Mouse (Mus musculus): ENCODE data around the gene Wdr46. TPM values are rescaled to one million over a fixed set of nuclear protein-coding genes. Genes with fewer than 3 reads are reported as not detected.

The Wdr46 gene
- polyA plus RNA-seq, 1 experiment = 14.9 TPM

DNA sequence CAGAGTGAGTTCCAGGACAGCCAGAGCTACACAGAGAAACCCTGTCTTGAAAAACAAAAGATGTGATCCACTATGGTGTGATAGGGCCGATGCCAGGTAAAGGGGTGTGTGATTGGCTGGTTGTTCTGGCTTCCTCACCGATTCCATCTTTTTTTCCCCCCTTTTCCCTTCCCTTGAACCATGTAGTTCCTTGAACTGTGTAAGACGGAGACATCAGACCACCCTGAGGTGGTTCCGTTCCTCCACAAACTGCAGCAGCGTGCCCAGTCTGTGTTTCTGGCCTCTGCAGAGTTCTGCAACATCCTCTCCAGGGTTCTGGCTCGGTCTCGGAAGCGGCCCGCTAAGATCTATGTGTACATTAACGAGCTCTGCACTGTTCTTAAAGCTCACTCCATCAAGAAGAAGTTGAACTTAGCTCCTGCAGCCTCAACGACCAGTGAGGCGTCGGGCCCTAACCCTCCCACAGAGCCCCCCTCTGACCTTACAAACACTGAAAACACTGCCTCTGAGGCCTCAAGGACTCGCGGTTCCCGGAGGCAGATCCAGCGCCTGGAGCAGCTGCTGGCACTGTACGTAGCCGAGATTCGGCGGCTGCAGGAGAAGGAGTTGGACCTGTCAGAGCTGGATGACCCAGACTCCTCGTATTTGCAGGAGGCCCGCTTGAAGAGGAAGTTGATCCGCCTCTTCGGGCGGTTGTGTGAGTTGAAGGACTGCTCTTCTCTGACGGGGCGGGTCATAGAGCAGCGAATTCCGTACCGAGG, 29.2 kb upstream of the Wdr46 start:
- no peak for DNase-seq (ENCODE audit: low read depth)

DNA sequence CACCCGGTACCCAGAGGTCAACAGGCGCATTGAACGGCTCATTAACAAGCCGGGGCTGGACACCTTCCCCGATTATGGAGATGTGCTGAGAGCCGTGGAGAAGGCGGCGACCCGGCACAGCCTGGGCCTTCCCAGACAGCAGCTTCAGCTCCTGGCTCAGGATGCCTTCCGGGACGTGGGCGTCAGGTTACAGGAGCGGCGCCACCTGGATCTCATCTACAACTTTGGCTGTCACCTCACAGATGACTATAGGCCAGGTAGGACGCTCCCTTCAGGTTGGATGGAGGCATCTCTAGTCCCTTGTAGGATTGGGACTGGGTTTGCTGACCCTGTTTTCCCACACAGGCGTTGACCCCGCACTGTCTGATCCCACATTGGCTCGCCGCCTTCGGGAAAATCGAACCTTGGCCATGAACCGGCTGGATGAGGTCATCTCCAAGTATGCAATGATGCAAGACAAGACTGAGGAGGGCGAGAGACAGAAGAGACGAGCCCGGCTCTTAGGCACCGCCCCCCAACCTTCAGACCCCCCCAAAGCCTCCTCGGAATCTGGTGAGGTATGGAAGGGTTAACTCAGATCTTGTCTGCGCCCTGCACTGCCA, 28.5 kb upstream of the Wdr46 start:
- DNase-seq (ENCODE audit: low read depth) = no peak

DNA sequence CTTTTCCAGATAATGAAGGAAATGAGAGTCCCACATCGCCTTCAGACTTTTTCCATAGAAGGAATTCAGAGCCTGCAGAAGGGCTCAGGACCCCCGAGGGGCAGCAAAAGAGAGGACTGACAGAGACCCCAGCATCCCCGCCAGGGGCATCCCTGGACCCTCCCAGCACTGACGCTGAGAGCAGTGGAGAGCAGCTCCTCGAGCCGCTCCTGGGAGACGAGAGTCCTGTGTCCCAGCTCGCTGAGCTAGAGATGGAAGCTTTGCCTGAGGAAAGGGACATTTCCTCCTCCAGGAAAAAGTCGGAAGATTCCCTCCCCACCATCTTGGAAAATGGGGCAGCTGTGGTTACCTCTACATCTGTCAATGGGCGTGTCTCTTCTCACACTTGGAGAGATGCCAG, 27.2 kb upstream of the Wdr46 start:
- no peak for DNase-seq (ENCODE audit: low read depth)

DNA sequence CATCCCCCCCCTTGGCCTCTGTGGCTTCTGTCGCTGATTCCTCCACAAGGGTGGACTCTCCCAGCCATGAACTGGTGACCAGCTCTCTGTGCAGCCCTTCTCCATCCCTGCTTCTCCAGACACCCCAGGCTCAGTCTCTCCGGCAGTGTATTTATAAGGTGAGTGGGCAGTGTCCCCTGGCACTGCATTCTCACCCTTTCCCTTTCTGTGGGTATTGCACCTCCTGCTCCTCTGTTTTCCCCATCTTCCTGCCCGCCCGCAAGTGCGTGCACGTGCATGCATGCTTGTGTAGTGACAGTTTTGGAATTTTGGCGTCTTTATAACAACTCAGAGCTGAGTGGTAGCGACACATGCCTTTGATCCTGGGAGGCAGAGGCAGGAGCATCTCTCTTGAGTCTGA, 26.6 kb upstream of the Wdr46 start:
- no peak for DNase-seq (ENCODE audit: low read depth)

DNA sequence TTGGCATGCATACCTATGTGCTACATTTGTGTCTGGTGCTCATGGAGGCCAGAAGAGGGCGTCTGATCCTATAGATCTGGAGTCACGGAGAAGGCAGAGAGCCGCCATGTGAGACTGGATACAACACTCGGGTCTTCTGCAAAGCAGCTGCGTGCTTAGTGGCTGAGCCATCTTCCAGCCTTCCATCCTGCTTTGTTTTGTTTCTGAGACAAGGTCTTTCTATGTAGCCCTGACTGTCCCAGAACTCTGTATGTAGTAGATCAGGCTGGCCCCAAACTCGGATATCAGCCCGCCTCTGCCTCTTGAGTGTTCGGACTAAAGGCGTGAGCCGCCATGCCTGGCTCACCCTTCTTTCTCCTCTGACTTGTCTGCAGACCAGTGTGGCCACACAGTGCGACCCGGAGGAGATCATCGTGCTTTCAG, 25.5 kb upstream of the Wdr46 start:
- DNase-seq (ENCODE audit: low read depth) = no peak

DNA sequence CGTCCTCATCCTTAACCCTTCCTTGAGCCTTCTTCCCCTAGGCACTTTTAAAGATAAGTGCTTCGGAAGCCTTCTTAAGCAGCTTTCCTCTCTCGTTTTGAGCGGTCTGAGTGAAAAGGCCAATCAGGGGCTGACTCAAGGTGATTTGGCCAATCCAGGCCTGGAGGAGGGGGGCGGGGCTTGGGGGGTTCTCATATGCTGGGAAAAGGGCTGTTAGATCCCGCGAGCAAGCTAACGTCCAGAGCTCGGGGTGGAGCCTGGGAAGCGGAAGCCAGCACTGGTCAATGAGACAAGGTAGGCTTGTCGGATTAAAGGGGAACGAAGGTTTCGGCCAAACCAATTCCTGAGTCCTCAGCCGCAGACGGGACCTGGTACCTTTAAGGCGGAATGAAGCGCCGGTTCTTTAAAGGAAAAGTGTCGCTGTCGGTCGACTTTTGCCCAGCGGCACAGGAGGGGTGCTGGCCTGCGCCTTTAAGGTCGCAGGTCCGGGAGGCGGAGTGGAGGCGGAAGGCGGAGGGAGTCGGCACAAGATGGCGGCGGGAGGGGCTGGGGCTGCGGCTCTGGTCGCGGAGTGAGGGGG, 24.7 kb upstream of the Wdr46 start, which contains the start of the genes Tapbp and Zbtb22:
Gene Tapbp (plus strand): TSS at position 229 of the 580 bp plus-strand sequence.
Gene Zbtb22 (plus strand): TSS at position 234 of the 580 bp plus-strand sequence.
- DNase-seq (ENCODE audit: low read depth) = peak; percentile 91

DNA sequence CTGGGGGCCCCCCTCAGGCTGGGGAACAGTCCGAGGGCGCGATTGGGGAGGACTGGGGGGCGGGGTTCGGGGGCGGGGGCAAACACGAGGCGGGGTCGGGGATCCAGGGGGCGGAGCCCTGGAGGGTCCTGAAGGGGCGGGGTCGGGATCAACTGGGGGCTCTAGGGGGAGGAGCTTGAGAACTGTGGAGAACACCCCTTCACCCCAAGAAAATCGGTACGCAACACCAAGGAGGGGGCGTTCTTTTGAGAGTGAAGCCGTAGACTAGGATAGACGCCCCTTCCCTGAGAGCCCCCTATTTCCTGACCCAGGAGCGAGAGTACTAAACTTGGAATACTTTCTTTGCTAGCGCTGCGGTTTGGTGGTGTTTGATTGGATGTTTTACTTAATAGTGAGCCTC, 24.2 kb upstream of the Wdr46 start:
- no peak for DNase-seq (ENCODE audit: low read depth)

DNA sequence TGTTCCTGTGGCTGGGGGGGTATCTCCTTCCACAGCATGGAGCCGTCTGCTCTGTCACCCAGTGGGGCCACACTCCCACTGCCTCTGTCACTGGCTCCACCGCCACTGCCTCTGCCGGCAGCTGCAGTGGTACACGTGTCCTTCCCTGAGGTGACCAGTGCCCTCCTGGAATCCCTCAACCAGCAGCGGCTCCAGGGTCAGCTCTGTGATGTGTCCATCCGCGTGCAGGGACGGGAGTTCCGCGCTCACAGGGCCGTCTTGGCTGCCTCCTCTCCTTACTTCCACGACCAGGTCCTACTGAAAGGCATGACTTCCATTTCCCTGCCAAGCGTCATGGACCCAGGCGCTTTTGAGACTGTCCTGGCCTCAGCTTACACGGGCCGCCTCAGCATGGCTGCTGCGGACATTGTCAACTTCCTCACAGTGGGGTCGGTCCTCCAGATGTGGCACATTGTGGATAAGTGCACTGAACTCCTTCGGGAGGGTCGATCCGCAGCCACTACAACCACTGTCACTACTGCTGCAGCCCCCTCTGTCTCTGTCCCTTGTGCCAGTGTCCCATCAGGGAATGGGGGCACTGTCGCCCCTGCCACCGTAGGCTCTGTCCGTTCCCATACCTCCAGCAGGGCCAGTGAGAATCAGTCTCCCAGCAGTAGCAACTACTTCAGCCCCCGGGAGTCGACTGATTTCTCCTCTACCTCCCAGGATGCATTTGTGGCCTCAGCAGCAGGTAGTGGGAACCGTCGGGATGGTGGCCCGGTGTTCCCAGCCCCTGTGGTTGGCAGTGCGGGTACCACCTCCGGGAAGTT, 23.4 kb upstream of the Wdr46 start:
- DNase-seq (ENCODE audit: low read depth) = no peak

DNA sequence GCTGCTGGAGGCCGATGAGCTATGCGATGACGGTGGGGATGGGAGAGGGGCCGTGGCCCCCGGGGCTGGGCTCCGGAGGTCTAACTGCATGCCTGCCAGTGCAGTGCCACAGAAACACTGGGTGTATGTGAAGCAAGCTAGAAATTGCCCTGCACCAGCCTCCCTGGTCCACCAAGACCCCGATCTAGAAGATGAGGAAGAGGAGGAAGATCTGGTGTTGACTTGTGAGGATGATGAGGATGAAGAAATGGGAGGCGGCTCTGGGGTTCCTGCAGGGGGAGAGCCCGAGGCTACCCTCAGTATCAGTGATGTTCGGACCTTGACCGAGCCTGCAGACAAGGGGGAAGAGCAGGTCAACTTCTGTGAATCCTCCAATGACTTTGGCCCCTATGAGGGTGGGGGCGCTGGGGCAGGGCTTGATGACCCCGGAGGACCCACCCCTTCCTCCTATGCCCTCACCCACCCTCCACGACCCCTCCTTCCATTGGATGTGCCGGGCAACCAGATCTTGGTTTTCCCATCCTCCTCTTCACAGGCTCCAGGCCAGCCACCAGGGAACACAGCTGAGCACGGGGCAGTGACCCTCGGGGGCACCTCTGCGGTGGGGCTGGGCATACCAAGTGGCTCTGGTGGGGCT, 22.7 kb upstream of the Wdr46 start:
- no peak for DNase-seq (ENCODE audit: low read depth)

DNA sequence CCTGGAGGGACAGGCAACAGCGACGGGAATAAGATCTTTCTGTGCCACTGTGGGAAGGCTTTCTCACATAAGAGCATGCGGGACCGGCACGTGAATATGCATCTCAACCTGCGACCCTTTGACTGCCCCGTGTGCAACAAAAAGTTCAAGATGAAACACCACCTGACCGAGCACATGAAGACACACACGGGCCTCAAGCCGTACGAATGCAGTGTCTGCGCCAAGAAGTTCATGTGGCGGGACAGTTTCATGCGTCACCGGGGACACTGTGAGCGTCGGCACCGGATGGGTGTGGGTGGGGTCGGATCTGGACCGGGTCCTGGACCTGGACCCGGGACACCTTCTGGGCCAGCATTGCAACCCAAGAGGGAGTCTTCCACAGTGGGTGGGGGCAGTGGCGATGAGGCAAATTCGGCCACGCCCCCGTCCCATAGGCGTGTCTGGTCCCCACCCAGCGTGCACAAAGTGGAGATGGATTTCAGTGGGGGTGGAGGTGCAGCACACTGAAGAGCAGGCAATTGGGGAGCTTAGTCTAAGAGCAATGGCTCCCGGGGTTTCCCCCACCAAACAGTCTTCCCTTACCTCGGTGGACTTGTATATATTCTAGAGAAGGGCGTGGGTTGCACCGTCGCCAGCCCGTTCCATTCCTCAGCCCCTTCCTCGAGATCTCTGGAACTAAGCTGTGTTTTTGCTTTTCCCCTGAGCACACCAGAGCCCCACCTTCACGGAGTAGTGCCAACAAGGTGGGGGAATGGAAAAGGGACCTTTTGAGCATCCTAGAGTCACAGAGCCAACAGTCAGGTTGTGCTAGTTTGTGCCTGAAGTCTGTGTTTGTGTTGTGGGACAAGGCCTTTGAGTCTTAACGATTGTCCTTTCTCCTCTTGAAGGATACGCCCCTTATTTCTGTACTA, 21.9 kb upstream of the Wdr46 start:
- no peak for DNase-seq (ENCODE audit: low read depth)

DNA sequence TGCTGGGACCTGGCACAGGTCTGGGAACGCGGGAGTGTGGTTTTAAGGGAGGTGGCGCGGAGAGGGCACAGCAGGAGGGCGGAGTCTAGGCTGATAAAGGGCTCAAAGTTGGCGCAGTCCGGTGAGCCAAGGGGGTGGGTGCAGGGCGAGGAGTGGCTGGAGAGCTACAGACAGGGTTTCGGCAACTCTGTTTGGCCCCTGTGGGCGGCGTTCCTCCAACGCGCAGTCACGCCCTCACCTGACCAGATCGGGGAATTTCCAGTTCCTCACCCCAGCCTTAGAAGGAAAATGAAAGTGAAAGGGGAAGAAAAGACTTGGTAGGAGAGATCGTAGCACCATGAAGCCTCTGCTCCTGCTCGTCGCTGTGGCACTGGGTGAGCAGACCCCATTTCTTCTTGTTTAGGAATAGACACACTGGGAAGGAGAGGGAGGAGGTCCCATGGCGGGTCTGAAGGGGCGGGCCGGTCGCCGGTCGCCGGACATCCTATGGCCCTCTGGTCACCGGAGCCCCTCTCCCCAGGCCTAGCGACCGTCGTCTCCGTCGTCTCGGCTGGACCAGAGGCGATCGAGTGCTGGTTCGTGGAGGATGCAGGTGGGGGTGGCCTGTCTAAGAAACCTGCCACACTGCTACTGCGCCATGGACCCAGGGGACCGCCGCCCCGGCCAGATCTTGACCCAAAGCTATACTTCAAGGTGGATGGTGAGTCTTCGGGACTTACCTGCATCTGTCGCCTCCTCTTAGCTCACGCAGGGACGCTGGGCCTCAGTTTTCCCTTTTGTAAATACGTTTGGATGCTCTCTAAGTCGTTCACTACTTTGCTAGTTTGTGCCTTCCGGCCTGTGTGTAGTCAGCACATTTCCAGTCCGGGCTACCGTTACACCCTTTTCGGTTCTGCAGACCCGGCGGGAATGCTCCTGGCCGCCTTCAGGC, 20.8 kb upstream of the Wdr46 start:
- DNase-seq (ENCODE audit: low read depth) = no peak

DNA sequence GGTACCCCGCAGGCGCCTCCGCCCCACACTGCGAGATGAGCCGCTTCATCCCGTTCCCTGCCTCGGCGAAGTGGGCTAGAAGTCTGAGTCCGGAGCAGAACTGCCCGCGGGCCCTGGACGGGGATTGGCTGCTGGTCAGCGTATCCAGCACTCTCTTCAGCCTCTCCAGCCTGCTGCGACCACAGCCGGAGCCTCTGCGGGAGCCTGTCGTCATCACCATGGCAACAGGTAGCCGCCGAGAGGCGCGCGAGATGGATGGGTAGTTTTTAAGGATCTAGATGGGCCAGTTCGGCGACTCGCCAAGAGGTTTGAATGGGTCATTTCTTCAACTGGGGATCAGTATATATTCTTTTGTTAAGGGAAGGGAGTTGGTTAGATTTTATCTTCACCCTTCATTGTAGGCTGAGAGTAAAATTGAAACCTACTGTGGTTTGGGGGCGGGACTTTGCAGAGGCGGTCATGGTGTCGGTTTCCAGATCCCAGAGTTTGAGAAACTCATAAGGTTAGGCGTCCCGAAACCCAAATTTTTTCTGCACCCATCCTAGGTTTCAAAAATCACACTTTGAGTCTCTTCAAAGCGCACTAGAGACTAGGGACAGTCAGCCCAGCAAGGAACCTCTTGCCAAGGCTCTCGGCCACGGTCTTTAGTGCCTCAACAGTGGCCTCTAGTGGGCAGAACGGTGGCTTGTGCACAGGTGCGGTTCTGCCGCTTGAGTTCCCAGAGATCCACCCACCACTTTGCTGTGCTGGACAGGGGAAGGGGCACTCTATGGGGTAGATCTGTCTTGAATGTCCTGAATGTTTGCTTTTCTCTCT, 20.0 kb upstream of the Wdr46 start:
- no peak for DNase-seq (ENCODE audit: low read depth)

DNA sequence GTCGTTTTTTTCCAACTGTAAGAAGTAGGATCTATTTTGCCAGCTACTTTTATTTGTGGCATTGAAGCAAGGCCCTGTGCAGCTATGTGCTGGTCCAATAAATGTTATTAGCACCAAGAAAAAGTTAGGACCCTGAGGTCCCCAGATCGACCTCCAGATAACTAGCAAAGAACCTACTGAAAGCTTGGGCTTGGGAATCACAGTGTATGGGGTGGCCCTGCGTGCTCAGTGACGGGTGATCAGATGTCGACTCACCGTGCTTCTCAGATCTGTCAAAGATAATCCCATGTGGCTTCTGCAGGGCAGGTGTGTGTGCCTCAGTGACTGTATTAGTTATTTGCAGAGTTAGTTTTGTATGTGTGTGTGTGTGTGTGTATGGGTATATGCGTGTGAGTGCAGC, 19.1 kb upstream of the Wdr46 start:
- DNase-seq (ENCODE audit: low read depth) = no peak

DNA sequence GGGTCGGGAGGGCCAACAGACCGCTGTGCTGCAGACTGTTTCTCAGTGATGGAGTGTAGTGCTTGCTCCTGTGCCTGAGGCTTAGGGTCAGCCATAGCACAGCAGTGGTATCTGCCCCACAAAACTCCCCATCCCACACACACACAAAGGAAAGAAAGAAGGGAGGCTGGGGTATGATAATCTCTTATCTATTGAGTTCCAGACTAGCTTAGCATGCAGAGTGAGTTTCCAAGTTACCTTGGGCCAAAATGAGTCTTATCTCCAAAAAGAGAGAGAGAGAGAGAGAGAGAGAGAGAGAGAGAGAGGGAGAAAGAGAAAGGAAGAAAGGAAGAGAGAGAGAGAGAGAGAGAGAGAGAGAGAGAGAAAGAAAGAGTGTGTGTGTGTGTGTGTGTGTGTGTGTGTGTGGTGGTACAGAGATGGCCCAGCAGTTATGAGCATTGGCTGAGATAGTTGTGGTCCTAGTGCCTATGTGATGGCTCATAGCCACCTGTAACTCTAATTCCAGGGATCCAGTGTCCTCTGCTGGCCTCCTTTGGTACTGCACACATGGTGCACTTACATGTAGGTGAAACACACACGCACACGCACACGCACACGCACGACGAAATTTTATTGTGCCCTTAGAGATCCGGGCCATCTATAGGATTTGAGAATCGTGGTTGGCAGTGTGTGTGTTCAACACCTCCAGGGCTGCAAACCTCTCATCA, 15.7 kb upstream of the Wdr46 start:
- DNase-seq (ENCODE audit: low read depth) = no peak

DNA sequence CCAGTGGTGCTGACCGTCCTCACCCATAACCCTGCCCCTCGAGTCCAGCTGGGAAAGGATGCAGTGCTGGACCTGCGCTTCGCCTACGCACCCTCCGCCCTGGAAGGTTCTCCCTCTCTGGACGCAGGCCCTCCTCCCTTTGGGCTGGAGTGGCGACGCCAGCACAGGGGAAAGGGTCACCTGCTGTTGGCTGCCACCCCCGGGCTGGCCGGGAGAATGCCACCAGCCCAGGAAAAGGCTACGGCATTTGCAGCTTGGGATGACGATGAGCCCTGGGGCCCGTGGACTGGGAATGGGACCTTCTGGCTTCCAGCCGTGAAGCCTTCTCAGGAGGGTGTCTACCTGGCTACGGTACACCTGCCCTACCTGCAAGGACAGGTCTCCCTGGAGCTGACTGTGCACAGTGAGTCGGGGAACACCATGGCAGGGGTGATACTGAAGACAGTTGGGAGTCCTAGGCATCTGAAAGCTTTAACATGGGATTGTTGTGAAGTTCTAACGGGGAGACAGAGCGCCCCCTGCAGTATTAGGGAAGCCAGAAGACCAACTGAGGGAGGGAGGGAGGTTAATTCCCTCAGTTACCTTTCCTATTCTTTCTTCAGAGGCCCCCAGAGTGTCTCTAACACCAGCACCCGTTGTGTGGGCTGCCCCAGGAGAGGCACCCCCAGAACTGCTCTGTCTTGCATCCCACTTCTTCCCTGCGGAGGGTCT, 14.9 kb upstream of the Wdr46 start:
- no peak for DNase-seq (ENCODE audit: low read depth)

DNA sequence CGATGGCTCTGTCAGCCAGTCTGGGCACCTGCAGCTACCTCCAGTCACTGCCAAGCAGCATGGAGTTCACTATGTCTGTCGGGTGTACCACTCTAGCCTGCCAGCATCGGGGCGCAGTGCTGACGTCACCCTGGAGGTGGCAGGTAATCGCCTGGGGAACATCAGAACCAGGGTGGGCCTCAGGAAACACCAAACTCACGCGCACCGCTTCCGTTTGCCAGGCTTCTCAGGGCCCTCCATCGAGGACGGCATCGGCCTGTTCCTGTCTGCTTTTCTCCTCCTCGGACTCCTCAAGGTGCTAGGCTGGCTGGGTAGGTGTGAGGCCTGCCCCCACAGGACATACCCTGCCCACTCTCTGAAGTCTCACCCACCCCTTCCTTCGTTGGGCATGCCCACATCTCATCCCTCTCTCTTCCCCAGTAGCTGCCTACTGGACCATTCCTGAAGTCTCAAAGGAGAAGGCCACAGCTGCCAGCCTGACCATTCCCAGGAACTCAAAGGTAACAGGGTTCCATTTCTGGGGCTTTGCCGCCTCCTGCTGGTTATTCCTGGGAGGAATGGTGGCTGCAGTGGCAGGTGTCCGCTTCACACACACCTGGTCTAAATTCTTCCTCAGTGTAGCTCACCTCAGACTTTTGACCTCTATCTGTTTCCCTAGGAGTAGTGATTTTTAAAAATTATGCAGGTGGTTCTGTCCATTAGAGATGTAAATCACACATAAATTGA, 14.1 kb upstream of the Wdr46 start:
- DNase-seq (ENCODE audit: low read depth) = no peak
